Mouse (Mus musculus) ES-E14 (cell line): Measurements from ENCODE around the gene Slc19a3.

Source experiments
- CHD2 ChIP-seq: IDR thresholded peaks from 2 replicates; pipeline ENCODE4 v1.6.1; 2014; ENCODE audit warnings: mild to moderate bottlenecking, low read depth, low read length, inconsistent platforms
- HCFC1 ChIP-seq: IDR thresholded peaks from 2 replicates; pipeline ENCODE4 v1.6.1; 2012; ENCODE audit warnings: low read length, inconsistent platforms, borderline replicate concordance; ENCODE audit not compliant: insufficient read depth
- MAFK ChIP-seq: IDR thresholded peaks from 2 replicates; pipeline ENCODE4 v1.6.1; 2014; ENCODE audit warnings: mild to moderate bottlenecking, low read depth, low read length, inconsistent platforms; ENCODE audit not compliant: insufficient read depth

DNA sequence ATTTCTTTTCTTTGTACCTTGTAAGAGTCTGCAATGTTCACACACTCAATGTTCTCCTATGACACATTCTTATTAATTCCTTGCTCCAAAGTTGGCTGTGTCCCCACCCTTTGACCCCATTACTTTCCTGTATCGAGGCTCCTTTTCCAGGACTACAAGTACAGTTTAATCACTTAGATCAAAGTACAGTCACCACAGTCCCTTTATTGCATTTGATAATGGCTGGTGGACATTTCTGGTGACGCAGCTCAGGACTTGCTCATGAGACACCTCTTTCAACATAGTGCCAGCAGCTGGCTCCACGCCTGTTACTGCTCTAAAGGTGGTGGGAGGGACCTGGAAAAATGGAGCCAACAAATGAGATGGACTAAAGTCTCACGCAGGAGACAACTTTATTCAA, 47.2 kb downstream of the Slc19a3 start:
- TF ChIP-seq HCFC1 (no peak), CHD2 (no peak), MAFK (no peak)
